Comparison of ENCODE assay signal across 13 mouse cellular contexts in the genomic region with DNA sequence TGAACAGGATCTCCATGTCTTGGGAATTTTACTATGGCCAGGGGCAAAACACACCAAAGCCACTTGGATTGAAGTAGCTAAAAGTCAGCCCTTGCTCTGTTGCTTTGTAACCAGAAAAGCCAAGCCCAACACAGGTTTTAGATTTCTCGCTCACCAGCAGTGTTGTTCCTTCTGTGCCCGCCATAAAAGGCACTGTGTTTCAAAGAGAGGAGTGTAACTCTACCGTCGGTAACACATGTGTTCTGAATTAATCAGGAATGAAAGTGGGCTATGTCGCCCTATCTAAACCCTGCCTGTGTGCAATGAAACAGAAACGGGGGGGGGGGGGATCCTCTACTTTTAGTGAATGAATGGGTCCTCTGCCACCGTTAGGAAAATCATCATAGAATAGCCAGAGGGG.
DNase-seq lines count a peak whose midpoint lies in the region; ATAC-seq and TF ChIP-seq lines count a peak whose summit lies in the region.
"Had no signal": no experiment of that assay in that cellular context is flagged by ENCODE, and none has a peak within 500 bp of the region (broad histone marks: within the 10 kb centered on the region; RNA-seq: fewer than 3 reads in every experiment).

No protein-coding gene starts in this region.

- peaks cover 75% of the 10 kb centered on the region for H3K4me1 ChIP-seq in heart, embryonic 13.5 days
- H3K4me1 ChIP-seq in lung, embryonic 16.5 days (replicated peaks; ENCODE audit: control insufficient read depth, insufficient read depth, low read length) = peaks cover 35% of the 10 kb centered on the region
- H3K4me1 ChIP-seq in embryonic facial prominence, embryonic 13.5 days = peaks cover 87% of the 10 kb centered on the region

- TF ChIP-seq POLR2A in myocyte (IDR thresholded peaks at IDR 0.05; ENCODE audit: insufficient read length, low read depth) = no peak

- H3K9ac ChIP-seq in heart, embryonic 13.5 days = no peak overlapping the region
- H3K9ac ChIP-seq in lung, embryonic 16.5 days (ENCODE audit: low read length) = no peak overlapping the region
- H3K9ac ChIP-seq in embryonic facial prominence, embryonic 13.5 days = no peak overlapping the region

- no peak overlapping the region for H3K4me3 ChIP-seq in heart, embryonic 13.5 days
- H3K4me3 ChIP-seq in lung, embryonic 16.5 days (ENCODE audit: low read length) = no peak overlapping the region
- no peak overlapping the region for H3K4me3 ChIP-seq in embryonic facial prominence, embryonic 13.5 days
- no peak overlapping the region for H3K4me3 ChIP-seq in myocyte
- H3K4me3 ChIP-seq: layer of hippocampus, adult 2 months had no signal

- intact Hi-C loops in heart, postnatal 14 days (cut with DNase I) = no loop called here

- no peak overlapping the region for H3ac ChIP-seq in myocyte (ENCODE audit: control insufficient read depth, insufficient read length)

- H3K9me3 ChIP-seq in heart, embryonic 13.5 days = no peaks in the 10 kb centered on the region
- no peaks in the 10 kb centered on the region for H3K9me3 ChIP-seq in lung, embryonic 16.5 days (ENCODE audit: control insufficient read depth, low read length)
- H3K9me3 ChIP-seq in embryonic facial prominence, embryonic 13.5 days = no peaks in the 10 kb centered on the region

- H3K27ac ChIP-seq in heart, embryonic 13.5 days (replicated peaks) = peak overlapping the region; percentile 44
- H3K27ac ChIP-seq in lung, embryonic 16.5 days (ENCODE audit: low read length) = peak overlapping the region; percentile 20; the same call in 1 of the 2 replicates
- H3K27ac ChIP-seq in embryonic facial prominence, embryonic 13.5 days = peak overlapping the region; percentile 89
- H3K27ac ChIP-seq: layer of hippocampus, adult 2 months had no signal

- peaks cover 60% of the 10 kb centered on the region for H3K79me2 ChIP-seq in myocyte (ENCODE audit: control insufficient read depth, insufficient read depth)

- H3K27me3 ChIP-seq in heart, embryonic 13.5 days (replicated peaks) = no peaks in the 10 kb centered on the region
- H3K27me3 ChIP-seq in lung, embryonic 16.5 days (ENCODE audit: control insufficient read depth, insufficient read depth, low read depth, low read length) = no peaks in the 10 kb centered on the region
- H3K27me3 ChIP-seq in embryonic facial prominence, embryonic 13.5 days = no peaks in the 10 kb centered on the region
- H3K27me3 ChIP-seq in myocyte (ENCODE audit: control insufficient read depth, insufficient read depth, insufficient read length) = no peaks in the 10 kb centered on the region
- H3K27me3 ChIP-seq: Patski had no signal

- WGBS in heart, embryonic 13.5 days = 37% methylated on average over 7 of the region's 7 CpGs
- 54% methylated on average over 7 of the region's 7 CpGs for WGBS in lung, embryonic 16.5 days
- WGBS in embryonic facial prominence, embryonic 13.5 days = 16% methylated on average over 7 of the region's 7 CpGs

- no peak for DNase-seq in heart, postnatal 14 days
- DNase-seq in lung, postnatal 36 days = no peak
- no peak for DNase-seq in adrenal gland, adult 2 months
- DNase-seq in thymus, postnatal 25 days = no peak
- DNase-seq: adrenal gland, postnatal 14 days; cerebellum, adult 11 months; lung, postnatal 14 days had no signal

- peak overlapping the region; percentile 5; the same call in 1 of the 2 replicates for H3K4me2 ChIP-seq in heart, embryonic 13.5 days
- H3K4me2 ChIP-seq in lung, embryonic 16.5 days (ENCODE audit: low read depth, low read length) = no peak overlapping the region
- H3K4me2 ChIP-seq in embryonic facial prominence, embryonic 13.5 days = peak overlapping the region; percentile 26
- H3K4me2 ChIP-seq in myocyte (ENCODE audit: low read depth) = peak overlapping the region; percentile 72

- ATAC-seq in heart, embryonic 13.5 days (ENCODE audit: extremely low read depth, insufficient number of reproducible peaks, low FRiP score, low TSS enrichment) = no peak
- no peak for ATAC-seq in lung, embryonic 16.5 days (ENCODE audit: low read depth)
- peak; percentile 79 for ATAC-seq in embryonic facial prominence, embryonic 13.5 days (ENCODE audit: insufficient number of reproducible peaks, insufficient read depth, low FRiP score, low TSS enrichment, low read depth)
- ATAC-seq: Patski had no signal

- no peaks in the 10 kb centered on the region for H3K36me3 ChIP-seq in heart, embryonic 13.5 days
- H3K36me3 ChIP-seq in lung, embryonic 16.5 days (ENCODE audit: control insufficient read depth, insufficient read depth, low read length) = no peaks in the 10 kb centered on the region
- H3K36me3 ChIP-seq in embryonic facial prominence, embryonic 13.5 days = no peaks in the 10 kb centered on the region
- H3K36me3 ChIP-seq in myocyte (ENCODE audit: control insufficient read depth, insufficient read depth) = no peaks in the 10 kb centered on the region

TF ChIP-seq in myocyte, 11 proteins besides CTCF, POLR2A, EP300 and RAD21:
- TF ChIP-seq E2F4 (IDR thresholded peaks at IDR 0.05; ENCODE audit: insufficient read depth) (no peak), MYOD1 (IDR thresholded peaks at IDR 0.05; ENCODE audit: control insufficient read depth in 1 of 3, insufficient read length in 2 of 3, low read depth in 2 of 3) (no peak), REST (IDR thresholded peaks at IDR 0.05; ENCODE audit: insufficient read depth, insufficient read length) (no peak), USF1 (IDR thresholded peaks at IDR 0.05; ENCODE audit: low read depth) (no peak), SRF (IDR thresholded peaks at IDR 0.05; ENCODE audit: control insufficient read depth, insufficient read length, low read depth) (no peak), TCF12 (IDR thresholded peaks at IDR 0.05; ENCODE audit: insufficient read depth, poor library complexity, severe bottlenecking) (no peak), POLR2AphosphoS2 (IDR thresholded peaks at IDR 0.05; ENCODE audit: insufficient read length, low read depth) (no peak), TCF3 (IDR thresholded peaks at IDR 0.05; ENCODE audit: insufficient read length, low read depth) (no peak), MAX (IDR thresholded peaks at IDR 0.05; ENCODE audit: low read depth) (no peak), CEBPB (IDR thresholded peaks at IDR 0.05; ENCODE audit: insufficient read depth, poor library complexity, severe bottlenecking) (no peak), MYOG (IDR thresholded peaks at IDR 0.05; ENCODE audit: control insufficient read depth in 1 of 3, insufficient read depth in 1 of 3, insufficient read length in 2 of 3, low read depth in 2 of 3) (no peak)

Comparison
In these comparisons a context has a peak if more than half of its experiments do, and no peak if none do; other contexts are left out.
1. H3K27ac ChIP-seq: peak in every context shown above with its lines; median percentile 89 in embryonic facial prominence, embryonic 13.5 days; 44 in heart, embryonic 13.5 days; 20 in lung, embryonic 16.5 days.